Mouse (Mus musculus): ENCODE data around the gene Spata9. TPM values are rescaled to one million over a fixed set of nuclear protein-coding genes. Genes with fewer than 3 reads are reported as not detected.
"Not testable (repeated sequence)": the region's sequence is repeated elsewhere in the genome, so short reads cannot be mapped to it uniquely, and the experiment has no call there.

Gene Spata9
- not detected in 3 replicates for total RNA-seq (2017)

- ATAC-seq (replicated peaks; ENCODE audit: insufficient number of reproducible peaks, low FRiP score, low TSS enrichment, poor library complexity, severe bottlenecking) = no peak
Observed at GRCm38 (mm10) chr13:75966850-75967249, at the start of gene Spata9. Gene Spata9 (plus strand): TSS chr13:75967150.

GRCm38 (mm10) chr13:75927951-75928350, 39.0 kb upstream of the Spata9 start:
- ATAC-seq (replicated peaks; ENCODE audit: insufficient number of reproducible peaks, low FRiP score, low TSS enrichment, poor library complexity, severe bottlenecking) = no peak

GRCm38 (mm10) chr13:75929071-75929470, 37.9 kb upstream of the Spata9 start:
- not testable (repeated sequence) for ATAC-seq (replicated peaks; ENCODE audit: insufficient number of reproducible peaks, low FRiP score, low TSS enrichment, poor library complexity, severe bottlenecking)

GRCm38 (mm10) chr13:75930023-75930422, 36.9 kb upstream of the Spata9 start:
- no peak for ATAC-seq (replicated peaks; ENCODE audit: insufficient number of reproducible peaks, low FRiP score, low TSS enrichment, poor library complexity, severe bottlenecking)

GRCm38 (mm10) chr13:75930660-75931059, 36.3 kb upstream of the Spata9 start:
- ATAC-seq (replicated peaks; ENCODE audit: insufficient number of reproducible peaks, low FRiP score, low TSS enrichment, poor library complexity, severe bottlenecking) = no peak

GRCm38 (mm10) chr13:75931073-75931472, 35.9 kb upstream of the Spata9 start:
- ATAC-seq (replicated peaks; ENCODE audit: insufficient number of reproducible peaks, low FRiP score, low TSS enrichment, poor library complexity, severe bottlenecking) = no peak

- ATAC-seq (replicated peaks; ENCODE audit: insufficient number of reproducible peaks, low FRiP score, low TSS enrichment, poor library complexity, severe bottlenecking) = no peak
Observed at GRCm38 (mm10) chr13:75933287-75933686, 33.7 kb upstream of the Spata9 start.

- ATAC-seq (replicated peaks; ENCODE audit: insufficient number of reproducible peaks, low FRiP score, low TSS enrichment, poor library complexity, severe bottlenecking) = no peak
Observed at GRCm38 (mm10) chr13:75938866-75939265, 28.1 kb upstream of the Spata9 start.

- ATAC-seq (replicated peaks; ENCODE audit: insufficient number of reproducible peaks, low FRiP score, low TSS enrichment, poor library complexity, severe bottlenecking) = no peak
Observed at GRCm38 (mm10) chr13:75940791-75941517, 26.0 kb upstream of the Spata9 start.

GRCm38 (mm10) chr13:75941518-75942295, 25.2 kb upstream of the Spata9 start:
- no peak for ATAC-seq (replicated peaks; ENCODE audit: insufficient number of reproducible peaks, low FRiP score, low TSS enrichment, poor library complexity, severe bottlenecking)

GRCm38 (mm10) chr13:75942731-75943130, 24.2 kb upstream of the Spata9 start:
- no peak for ATAC-seq (replicated peaks; ENCODE audit: insufficient number of reproducible peaks, low FRiP score, low TSS enrichment, poor library complexity, severe bottlenecking)

- peak; percentile 49; the same call in 1 of the 2 replicates for ATAC-seq (replicated peaks; ENCODE audit: insufficient number of reproducible peaks, low FRiP score, low TSS enrichment, poor library complexity, severe bottlenecking)
Observed at GRCm38 (mm10) chr13:75943189-75944043, 23.5 kb upstream of the Spata9 start, which contains the start of gene Rhobtb3. Gene Rhobtb3 (minus strand): TSS chr13:75943925.

GRCm38 (mm10) chr13:75944044-75944820, 22.7 kb upstream of the Spata9 start:
- no peak for ATAC-seq (replicated peaks; ENCODE audit: insufficient number of reproducible peaks, low FRiP score, low TSS enrichment, poor library complexity, severe bottlenecking)

GRCm38 (mm10) chr13:75950295-75950694, 16.7 kb upstream of the Spata9 start:
- ATAC-seq (replicated peaks; ENCODE audit: insufficient number of reproducible peaks, low FRiP score, low TSS enrichment, poor library complexity, severe bottlenecking) = no peak

- no peak; the same call in 1 of the 2 replicates for ATAC-seq (replicated peaks; ENCODE audit: insufficient number of reproducible peaks, low FRiP score, low TSS enrichment, poor library complexity, severe bottlenecking)
Observed at GRCm38 (mm10) chr13:75955357-75955992, 11.5 kb upstream of the Spata9 start.

GRCm38 (mm10) chr13:75974481-75974880, 7.5 kb downstream of the Spata9 start:
- ATAC-seq (replicated peaks; ENCODE audit: insufficient number of reproducible peaks, low FRiP score, low TSS enrichment, poor library complexity, severe bottlenecking) = no peak

GRCm38 (mm10) chr13:75975629-75976028, 8.7 kb downstream of the Spata9 start:
- ATAC-seq (replicated peaks; ENCODE audit: insufficient number of reproducible peaks, low FRiP score, low TSS enrichment, poor library complexity, severe bottlenecking) = no peak

GRCm38 (mm10) chr13:75976218-75976617, 9.3 kb downstream of the Spata9 start:
- ATAC-seq (replicated peaks; ENCODE audit: insufficient number of reproducible peaks, low FRiP score, low TSS enrichment, poor library complexity, severe bottlenecking) = no peak

All from monocyte, adult 5-6 weeks (primary cell).